Mouse (Mus musculus): ENCODE data around the gene Dok5.

DNA sequence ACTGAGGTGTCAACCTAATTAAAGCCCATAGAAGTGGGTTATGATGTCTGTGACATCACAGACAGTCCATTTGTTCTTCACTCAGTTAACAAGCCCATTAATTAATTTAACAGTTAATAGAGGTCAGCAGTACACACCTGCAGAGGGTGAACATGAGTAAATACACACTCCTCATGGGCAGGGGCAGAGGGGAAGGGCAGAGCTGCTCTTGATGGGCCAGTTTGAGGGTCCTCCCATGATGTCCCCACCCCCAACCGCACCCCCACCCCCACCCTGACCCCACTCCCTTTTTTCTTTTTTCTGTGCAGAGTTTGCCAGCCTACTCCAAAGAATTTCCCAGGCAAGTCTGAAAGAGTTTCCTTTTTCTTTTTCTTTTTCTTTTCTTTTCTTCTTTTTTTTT is 39.9 kb downstream of the Dok5 start:
- TF ChIP-seq POLR2A (IDR thresholded peaks at IDR 0.05; ENCODE audit: insufficient read length, low read depth): no peak
- no peak for TF ChIP-seq MAX (IDR thresholded peaks at IDR 0.05; ENCODE audit: low read depth)
- no peak for TF ChIP-seq TCF12 (IDR thresholded peaks at IDR 0.05; ENCODE audit: insufficient read depth, poor library complexity, severe bottlenecking)
- no peak for TF ChIP-seq POLR2AphosphoS2 (IDR thresholded peaks at IDR 0.05; ENCODE audit: insufficient read length, low read depth)
- no peak for TF ChIP-seq MYOG (IDR thresholded peaks at IDR 0.05; ENCODE audit: control insufficient read depth in 1 of 3, insufficient read depth in 1 of 3, insufficient read length in 2 of 3, low read depth in 2 of 3)
- no peak for TF ChIP-seq USF1 (IDR thresholded peaks at IDR 0.05; ENCODE audit: low read depth)
- no peak for TF ChIP-seq CEBPB (IDR thresholded peaks at IDR 0.05; ENCODE audit: insufficient read depth, poor library complexity, severe bottlenecking)
- TF ChIP-seq REST (IDR thresholded peaks at IDR 0.05; ENCODE audit: insufficient read depth, insufficient read length): no peak
